Mouse (Mus musculus) heart, postnatal 0 days (tissue): ENCODE measurements around the gene Sspo.

ENCODE experiments used
- CTCF ChIP-seq: IDR thresholded peaks from 2 replicates; pipeline ENCODE4 v1.5.1; 2016; ENCODE audit warnings: antibody characterized with exemption, control low read depth, low read depth
- EP300 ChIP-seq: IDR thresholded peaks from 2 replicates; pipeline ENCODE4 v1.6.1; 2016; ENCODE audit warnings: antibody characterized with exemption, low read depth

DNA sequence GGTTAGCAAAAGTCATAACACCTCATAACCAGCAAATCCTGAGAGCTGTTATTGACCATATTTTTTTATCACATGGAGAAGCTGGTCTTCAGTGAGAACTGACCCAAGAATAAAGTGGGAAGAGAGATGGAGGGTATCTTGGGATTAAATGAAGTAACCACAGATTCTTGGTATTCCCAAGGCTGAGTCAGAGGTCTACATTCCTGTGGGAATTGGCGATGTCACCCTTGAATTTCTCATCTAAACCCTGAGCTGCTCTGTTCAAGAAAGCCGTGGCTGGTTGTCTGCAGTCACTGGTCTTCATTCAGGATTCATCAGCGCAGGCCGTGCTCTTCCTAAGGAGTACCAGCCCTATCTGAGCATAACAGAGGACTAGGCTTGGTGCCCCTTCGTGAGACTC, 21.1 kb upstream of the Sspo start:
- TF ChIP-seq CTCF (no peak), EP300 (no peak)
